Mouse (Mus musculus) layer of hippocampus, adult 8-10 months (tissue): Measurements from ENCODE around the gene 9130019O22Rik. TPM values are rescaled to one million over a fixed set of nuclear protein-coding genes. Genes with fewer than 3 reads are reported as not detected.
"Not testable (repeated sequence)": the region's sequence is repeated elsewhere in the genome, so short reads cannot be mapped to it uniquely, and the experiment has no call there.

Experiments
- DNase-seq, 2 experiments: peaks; one replicate each; pipeline ENCODE4 v3.0.0; 2022; ENCODE audit warnings: low spot score in 2 of 2
- total RNA-seq, 4 experiments: library from RNA; stranded (reverse); gene quantifications; 2 replicates each; pipeline ENCODE4 v1.2.4; 2022

The 9130019O22Rik gene
- 1 to 10 TPM; 4.0 to 4.6 (median 4.3) TPM for total RNA-seq

- peak; percentile 89 to 93 for DNase-seq
These were observed at the start of gene 9130019O22Rik for GRCm38 (mm10) chr7:127386641-127387392. 9130019O22Rik (minus strand) TSS chr7:127387166.

GRCm38 (mm10) chr7:127435206-127435605 is 48.2 kb upstream of the 9130019O22Rik start:
- DNase-seq = no peak

- DNase-seq = no peak
These were observed 39.4 kb upstream of the 9130019O22Rik start for GRCm38 (mm10) chr7:127426354-127426753.

GRCm38 (mm10) chr7:127425911-127426310 is 38.9 kb upstream of the 9130019O22Rik start:
- no peak for DNase-seq

- DNase-seq = no peak
These were observed 38.3 kb upstream of the 9130019O22Rik start for GRCm38 (mm10) chr7:127425291-127425690.

GRCm38 (mm10) chr7:127422247-127422646 is 35.3 kb upstream of the 9130019O22Rik start:
- peak; percentile 25 to 32 for DNase-seq

- DNase-seq = peak; percentile 83 to 87
These were observed 34.6 kb upstream of the 9130019O22Rik start, which contains the start of gene Zfp688 for GRCm38 (mm10) chr7:127421388-127422191. Zfp688 (minus strand) TSS chr7:127422068.

GRCm38 (mm10) chr7:127411418-127411817 is 24.5 kb upstream of the 9130019O22Rik start:
- DNase-seq = no peak

GRCm38 (mm10) chr7:127406002-127406987 is 19.3 kb upstream of the 9130019O22Rik start, which contains the start of gene Zfp764:
Zfp764 (minus strand) TSS chr7:127406822.
- DNase-seq = peak; percentile 79 to 91

GRCm38 (mm10) chr7:127404101-127404500 is 17.1 kb upstream of the 9130019O22Rik start:
- not testable (repeated sequence) for DNase-seq

GRCm38 (mm10) chr7:127402980-127403379 is 16.0 kb upstream of the 9130019O22Rik start:
- DNase-seq = no peak

- DNase-seq = no peak
These were observed 13.4 kb upstream of the 9130019O22Rik start for GRCm38 (mm10) chr7:127400355-127400754.

- no peak for DNase-seq
These were observed 7.0 kb upstream of the 9130019O22Rik start for GRCm38 (mm10) chr7:127393944-127394333.

GRCm38 (mm10) chr7:127393157-127393943 is 6.4 kb upstream of the 9130019O22Rik start, which contains the start of gene E430018J23Rik:
E430018J23Rik (minus strand) TSS chr7:127393629.
- DNase-seq = peak; percentile 97 to 98

- DNase-seq = no peak
These were observed 5.4 kb upstream of the 9130019O22Rik start for GRCm38 (mm10) chr7:127392251-127392824.

GRCm38 (mm10) chr7:127391538-127391937 is 4.6 kb upstream of the 9130019O22Rik start:
- DNase-seq = no peak

GRCm38 (mm10) chr7:127390306-127390705 is 3.3 kb upstream of the 9130019O22Rik start:
- DNase-seq = no peak

- DNase-seq = not testable (repeated sequence)
These were observed 1.2 kb upstream of the 9130019O22Rik start for GRCm38 (mm10) chr7:127388201-127388600.

- DNase-seq = not testable (repeated sequence)
These were observed 1.4 kb downstream of the 9130019O22Rik start for GRCm38 (mm10) chr7:127385560-127385959.
